In genomic region chr8:112735575-112735974, GRCm38 (mm10) we compare ENCODE assay signal across 12 mouse cellular contexts.
A peak's percentile ranks its signal among the peaks of the same experiment; 100 is the strongest.
DNase-seq lines count a peak whose midpoint lies in the region; ATAC-seq lines count a peak whose summit lies in the region.
"Had no signal": no experiment of that assay in that cellular context is flagged by ENCODE, and none has a peak within 500 bp of the region (broad histone marks: within the 10 kb centered on the region; RNA-seq: fewer than 3 reads in every experiment).

No protein-coding gene starts in this region.

- H3K9ac ChIP-seq in heart, embryonic 12.5 days, result no peak overlapping the region
- H3K9ac ChIP-seq: lung, embryonic 15.5 days had no signal

- no peaks in the 10 kb centered on the region for H3K9me3 ChIP-seq in heart, embryonic 12.5 days (replicated peaks)
- H3K9me3 ChIP-seq: lung, embryonic 15.5 days had no signal

- no peaks in the 10 kb centered on the region for H3K4me1 ChIP-seq in heart, embryonic 12.5 days (replicated peaks)
- H3K4me1 ChIP-seq: lung, embryonic 15.5 days had no signal

- intact Hi-C loops in left cerebral cortex, postnatal 4 days (cut with DNase I), result no loop called here
- intact Hi-C loops in left cerebral cortex, postnatal 36 days (cut with DNase I), result no loop called here
- intact Hi-C loops in heart, postnatal 36 days (cut with DNase I), result no loop called here

- H3K4me2 ChIP-seq in heart, embryonic 12.5 days, result no peak overlapping the region
- H3K4me2 ChIP-seq: lung, embryonic 15.5 days had no signal

- H3K4me3 ChIP-seq in heart, embryonic 12.5 days, result no peak overlapping the region
- H3K4me3 ChIP-seq: lung, embryonic 15.5 days had no signal

- ATAC-seq in frontal cortex, adult (ENCODE audit: low TSS enrichment), result 0 out of 2 replicates have a peak, but pooled peaks have one; percentile 31
- ATAC-seq in heart, embryonic 12.5 days (ENCODE audit: insufficient number of reproducible peaks, low FRiP score), result no peak

- H3K36me3 ChIP-seq in heart, embryonic 12.5 days, result no peaks in the 10 kb centered on the region
- H3K36me3 ChIP-seq: lung, embryonic 15.5 days had no signal

- H3K27me3 ChIP-seq in heart, embryonic 12.5 days (replicated peaks), result no peaks in the 10 kb centered on the region
- H3K27me3 ChIP-seq: lung, embryonic 15.5 days had no signal

- no peak for DNase-seq in frontal cortex, postnatal 10 days (ENCODE audit: low spot score in 2 of 2)
- DNase-seq in left cerebral cortex, postnatal 4 days, result peak; percentile 91
- no peak for DNase-seq in left cerebral cortex, postnatal 36 days (ENCODE audit: low spot score in 2 of 2)
- DNase-seq in 416B (ENCODE audit: low read depth), result peak; percentile 15
- DNase-seq in cerebellum, postnatal 10 days, result peak; percentile 84 to 90
- no peak for DNase-seq in heart, postnatal 36 days
- DNase-seq: heart, postnatal 4 days; thymus, postnatal 25 days had no signal

- WGBS in heart, embryonic 12.5 days, result 74% methylated on average over 3 of the region's 3 CpGs

- H3K27ac ChIP-seq in heart, embryonic 12.5 days (ENCODE audit: poor library complexity, severe bottlenecking), result no peak overlapping the region
- H3K27ac ChIP-seq: kidney, postnatal 0 days; lung, embryonic 15.5 days had no signal

Comparison
In these comparisons a context has a peak if more than half of its experiments do, and no peak if none do; other contexts are left out.
1. DNase-seq: peak in left cerebral cortex, postnatal 4 days (single experiment), 416B (single experiment) and cerebellum, postnatal 10 days (2 of 2); none in frontal cortex, postnatal 10 days (0 of 2), left cerebral cortex, postnatal 36 days (0 of 2) and heart, postnatal 36 days (0 of 2).